Mouse (Mus musculus) heart, embryonic 13.5 days (tissue): ENCODE data around the gene Resp18. TPM values are rescaled to one million over a fixed set of nuclear protein-coding genes. Genes with fewer than 3 reads are reported as not detected.
"Not testable (repeated sequence)": the region's sequence is repeated elsewhere in the genome, so short reads cannot be mapped to it uniquely, and the experiment has no call there.

Source experiments
- ATAC-seq: fragments of 200-750 bp; cut with Nextera tagmentation; 2 replicates; pipeline ENCODE4 v1.8.0; 2017; ENCODE audit warnings: moderate TSS enrichment; ENCODE audit not compliant: insufficient number of reproducible peaks, low FRiP score, low TSS enrichment; ENCODE audit errors: extremely low read depth
- H3K27ac ChIP-seq: fragments of 300-500 bp; sonication (generic); replicated peaks from 2 replicates; pipeline ENCODE4 v1.5.1; 2015; ENCODE audit warnings: moderate library complexity, mild to moderate bottlenecking, inconsistent platforms
- H3K27me3 ChIP-seq: fragments of 300-500 bp; sonication (generic); replicated peaks from 2 replicates; pipeline ENCODE4 v1.6.1; 2015; ENCODE audit warnings: mild to moderate bottlenecking, inconsistent platforms
- H3K36me3 ChIP-seq: fragments of 300-500 bp; sonication (generic); 2 replicates; pipeline ENCODE4 v1.6.1; 2015; ENCODE audit warnings: mild to moderate bottlenecking, inconsistent platforms
- H3K4me1 ChIP-seq: fragments of 300-500 bp; sonication (generic); 2 replicates; pipeline ENCODE4 v1.6.1; 2015; ENCODE audit warnings: inconsistent platforms
- H3K4me2 ChIP-seq: fragments of 300-500 bp; sonication (generic); 2 replicates; pipeline ENCODE4 v1.6.1; 2015; ENCODE audit warnings: inconsistent platforms, mild to moderate bottlenecking, moderate library complexity
- H3K4me3 ChIP-seq: fragments of 300-500 bp; sonication (generic); 2 replicates; pipeline ENCODE4 v1.5.1; 2015; ENCODE audit warnings: moderate library complexity, mild to moderate bottlenecking, inconsistent platforms
- H3K9ac ChIP-seq: fragments of 300-500 bp; sonication (generic); 2 replicates; pipeline ENCODE4 v1.6.1; 2015; ENCODE audit warnings: inconsistent platforms, mild to moderate bottlenecking, moderate library complexity
- H3K9me3 ChIP-seq: fragments of 300-500 bp; sonication (generic); 2 replicates; pipeline ENCODE4 v1.6.1; 2016; ENCODE audit warnings: inconsistent platforms
- WGBS: fragments of 180-500 bp; shearing (Covaris S2); methylation state at CpG from one replicate; pipeline ENCODE4 v1.1.7; 2015; ENCODE audit warnings: mixed read lengths; 5-methylcytosine and 5-hydroxymethylcytosine counted together
- polyA plus RNA-seq: library from polyadenylated mRNA; unstranded; fragments of >200 nt; fragmentation: Nextera tagmentation; extraction: Ambion mirVana; gene quantifications from 2 replicates; pipeline ENCODE4 v1.2.1, GENCODE M21; 2015

Gene Resp18
- polyA plus RNA-seq, 1 experiment from 2014 or later: not detected

- no peak overlapping the region for H3K4me3 ChIP-seq
- peak overlapping the region; percentile 96 for H3K27ac ChIP-seq
- 28% methylated on average over 9 of the region's 9 CpGs for WGBS
- H3K4me1 ChIP-seq: peaks cover 40% of the 10 kb centered on the region
- peaks cover 11% of the 10 kb centered on the region for H3K27me3 ChIP-seq
- peak overlapping the region; percentile 28 for H3K4me2 ChIP-seq
- H3K9me3 ChIP-seq: no peaks in the 10 kb centered on the region
- peaks cover 11% of the 10 kb centered on the region for H3K36me3 ChIP-seq
- peak overlapping the region; percentile 72 for H3K9ac ChIP-seq
- peak; percentile 39; the same call in 1 of the 2 replicates for ATAC-seq
These were observed 30.0 kb downstream of the Resp18 start for GRCm38 (mm10) chr1:75248041-75248772.

- 81% methylated on average over 16 of the region's 16 CpGs for WGBS
- peak overlapping the region; percentile 96 for H3K27ac ChIP-seq
- peaks cover 20% of the 10 kb centered on the region for H3K36me3 ChIP-seq
- peaks cover 2% of the 10 kb centered on the region for H3K27me3 ChIP-seq
- H3K9ac ChIP-seq: peak overlapping the region; percentile 72
- H3K4me2 ChIP-seq: peak overlapping the region; percentile 28; the same call in 1 of the 2 replicates
- peaks cover 40% of the 10 kb centered on the region for H3K4me1 ChIP-seq
- no peak overlapping the region for H3K4me3 ChIP-seq
- ATAC-seq: no peak
- no peaks in the 10 kb centered on the region for H3K9me3 ChIP-seq
These were observed 30.9 kb downstream of the Resp18 start for GRCm38 (mm10) chr1:75247071-75247930.

GRCm38 (mm10) chr1:75244836-75245235 lies 33.4 kb downstream of the Resp18 start:
- WGBS: 18% methylated on average over 4 of the region's 4 CpGs
- H3K4me3 ChIP-seq: no peak overlapping the region
- no peak overlapping the region for H3K9ac ChIP-seq
- ATAC-seq: no peak
- no peak overlapping the region for H3K4me2 ChIP-seq
- peaks cover 45% of the 10 kb centered on the region for H3K36me3 ChIP-seq
- peaks cover 32% of the 10 kb centered on the region for H3K4me1 ChIP-seq
- H3K27ac ChIP-seq: no peak overlapping the region
- H3K9me3 ChIP-seq: no peaks in the 10 kb centered on the region
- no peaks in the 10 kb centered on the region for H3K27me3 ChIP-seq

- Histone ChIP-seq H3K36me3 (peaks cover 50% of the 10 kb centered on the region), H3K9me3 (no peaks in the 10 kb centered on the region), H3K4me3 (no peak overlapping the region), H3K4me2 (no peak overlapping the region), H3K27me3 (no peaks in the 10 kb centered on the region), H3K27ac (no peak overlapping the region), H3K9ac (no peak overlapping the region), H3K4me1 (peaks cover 28% of the 10 kb centered on the region)
- 87% methylated on average over 12 of the region's 12 CpGs for WGBS
- ATAC-seq: no peak
These were observed 33.9 kb downstream of the Resp18 start for GRCm38 (mm10) chr1:75244175-75244826.

- no peaks in the 10 kb centered on the region for H3K9me3 ChIP-seq
- peaks cover 24% of the 10 kb centered on the region for H3K4me1 ChIP-seq
- H3K4me3 ChIP-seq: no peak overlapping the region
- peaks cover 50% of the 10 kb centered on the region for H3K36me3 ChIP-seq
- ATAC-seq: no peak
- 85% methylated on average over 14 of the region's 14 CpGs for WGBS
- H3K27me3 ChIP-seq: no peaks in the 10 kb centered on the region
- H3K4me2 ChIP-seq: no peak overlapping the region
- no peak overlapping the region for H3K27ac ChIP-seq
- no peak overlapping the region for H3K9ac ChIP-seq
These were observed 34.8 kb downstream of the Resp18 start for GRCm38 (mm10) chr1:75243411-75243810.

GRCm38 (mm10) chr1:75239591-75239990 lies 38.6 kb downstream of the Resp18 start:
- no peak overlapping the region for H3K27ac ChIP-seq
- peaks cover 29% of the 10 kb centered on the region for H3K4me1 ChIP-seq
- no peaks in the 10 kb centered on the region for H3K27me3 ChIP-seq
- H3K9ac ChIP-seq: no peak overlapping the region
- peaks cover 50% of the 10 kb centered on the region for H3K36me3 ChIP-seq
- H3K4me3 ChIP-seq: no peak overlapping the region
- no peak for ATAC-seq
- no peaks in the 10 kb centered on the region for H3K9me3 ChIP-seq
- 66% methylated on average over 10 of the region's 10 CpGs for WGBS
- no peak overlapping the region for H3K4me2 ChIP-seq

GRCm38 (mm10) chr1:75236117-75237050 lies 41.8 kb downstream of the Resp18 start, which contains the start of gene Dnajb2:
Dnajb2 (plus strand) TSS chr1:75236406.
- Histone ChIP-seq H3K4me3 (peak within 1 kb of the TSS; percentile 83), H3K36me3 (peaks cover 21% of the 10 kb centered on the region), H3K4me1 (peaks cover 35% of the 10 kb centered on the region), H3K27me3 (no peaks in the 10 kb centered on the region; the same call in 1 of the 2 replicates), H3K4me2 (peak within 1 kb of the TSS; percentile 95), H3K9me3 (no peaks in the 10 kb centered on the region), H3K27ac (peak within 1 kb of the TSS; percentile 94), H3K9ac (peak within 1 kb of the TSS; percentile 93)
- under 1% methylated on average over 64 of the region's 64 CpGs for WGBS
- ATAC-seq: peak; percentile 87

- no peak overlapping the region for H3K4me3 ChIP-seq
- no peak for ATAC-seq
- no peak overlapping the region for H3K9ac ChIP-seq
- WGBS: under 1% methylated on average over 8 of the region's 8 CpGs
- H3K36me3 ChIP-seq: peaks cover 4% of the 10 kb centered on the region
- H3K27me3 ChIP-seq: no peaks in the 10 kb centered on the region; the same call in 1 of the 2 replicates
- peaks cover 35% of the 10 kb centered on the region for H3K4me1 ChIP-seq
- peak overlapping the region; percentile 37 for H3K4me2 ChIP-seq
- H3K27ac ChIP-seq: peak overlapping the region; percentile 94; the same call in 1 of the 2 replicates
- H3K9me3 ChIP-seq: no peaks in the 10 kb centered on the region
These were observed 43.6 kb downstream of the Resp18 start for GRCm38 (mm10) chr1:75234606-75235005.

GRCm38 (mm10) chr1:75232489-75232888 lies 45.7 kb downstream of the Resp18 start:
- not testable (repeated sequence) for H3K27ac ChIP-seq, H3K36me3 ChIP-seq, H3K9ac ChIP-seq, H3K4me3 ChIP-seq, ATAC-seq, H3K9me3 ChIP-seq, H3K4me2 ChIP-seq, H3K27me3 ChIP-seq
- 61% methylated on average over 4 of the region's 4 CpGs for WGBS
- peaks cover 36% of the 10 kb centered on the region for H3K4me1 ChIP-seq

GRCm38 (mm10) chr1:75231664-75232152 lies 46.5 kb downstream of the Resp18 start, which contains the start of gene A630095N17Rik:
A630095N17Rik (minus strand) TSS chr1:75232102.
- 66% methylated on average over 5 of the region's 5 CpGs for WGBS
- H3K9me3 ChIP-seq: no peaks in the 10 kb centered on the region
- H3K27ac ChIP-seq: no peak within 1 kb of the TSS

More at GRCm38 (mm10) chr1:75231664-75232152, 46.5 kb downstream of the Resp18 start, which contains the start of gene A630095N17Rik:
- H3K4me1 ChIP-seq: peaks cover 36% of the 10 kb centered on the region
- ATAC-seq: no peak
- H3K27me3 ChIP-seq: no peaks in the 10 kb centered on the region; the same call in 1 of the 2 replicates
- no peak within 1 kb of the TSS for H3K4me3 ChIP-seq
- H3K4me2 ChIP-seq: no peak within 1 kb of the TSS
- no peak within 1 kb of the TSS for H3K9ac ChIP-seq
- H3K36me3 ChIP-seq: no peaks in the 10 kb centered on the region
